Mouse (Mus musculus) C2C12 (cell line): ENCODE measurements around the gene Otop2. TPM values are rescaled to one million over a fixed set of nuclear protein-coding genes. Genes with fewer than 3 reads are reported as not detected.

ENCODE experiments used
- H3K27me3 ChIP-seq: one replicate; pipeline ENCODE4 v1.6.1; 2011; ENCODE audit not compliant: control insufficient read depth, insufficient read depth, insufficient read length
- H3K36me3 ChIP-seq: one replicate; pipeline ENCODE4 v1.6.1; 2011; ENCODE audit not compliant: control insufficient read depth, insufficient read depth
- H3K4me3 ChIP-seq: one replicate; pipeline ENCODE4 v1.5.1; 2011; ENCODE audit warnings: mild to moderate bottlenecking, control low read depth; ENCODE audit not compliant: poor library complexity, insufficient read depth, severe bottlenecking
- H3K79me2 ChIP-seq: one replicate; pipeline ENCODE4 v1.6.1; 2011; ENCODE audit not compliant: control insufficient read depth, insufficient read depth
- H3K79me3 ChIP-seq: one replicate; pipeline ENCODE4 v1.6.1; 2011; ENCODE audit warnings: low read depth, control low read depth
- H3ac ChIP-seq: one replicate; pipeline ENCODE3; 2011; ENCODE audit warnings: low read depth; ENCODE audit not compliant: control insufficient read depth, insufficient read length
- CEBPB ChIP-seq: IDR thresholded peaks from one replicate; pipeline ENCODE4 v1.6.1; 2011; ENCODE audit warnings: low read depth, mild to moderate bottlenecking, control low read depth, moderate library complexity
- CTCF ChIP-seq: IDR thresholded peaks from one replicate; pipeline ENCODE4 v1.5.1; 2011; ENCODE audit not compliant: control insufficient read depth, insufficient read depth, insufficient read length
- FOSL1 ChIP-seq: IDR thresholded peaks from one replicate; pipeline ENCODE4 v1.8.0; 2011; ENCODE audit warnings: mild to moderate bottlenecking, low read length; ENCODE audit not compliant: poor library complexity, insufficient read depth, severe bottlenecking
- MAX ChIP-seq: IDR thresholded peaks from one replicate; pipeline ENCODE4 v1.6.1; 2011; ENCODE audit warnings: mild to moderate bottlenecking, control low read depth
- MYOD1 ChIP-seq: IDR thresholded peaks from one replicate; pipeline ENCODE4 v1.6.1; 2011; ENCODE audit warnings: low read depth; ENCODE audit not compliant: control insufficient read depth, insufficient read length
- MYOG ChIP-seq: IDR thresholded peaks from one replicate; pipeline ENCODE4 v1.6.1; 2011; ENCODE audit not compliant: control insufficient read depth, insufficient read length; ENCODE audit errors: extremely low read depth
- USF1 ChIP-seq: IDR thresholded peaks from one replicate; pipeline ENCODE4 v1.6.1; 2011; ENCODE audit warnings: low read depth, mild to moderate bottlenecking, control low read depth, moderate library complexity
- polyA plus RNA-seq: library from polyadenylated mRNA; unstranded; fragments of >200 nt; fragmentation: generic; extraction: Trizol; gene quantifications from one replicate; pipeline ENCODE4 v1.2.1, GENCODE M21; 2012; ENCODE audit warnings: missing spikeins

The Otop2 gene
- polyA plus RNA-seq, 1 experiment, result not detected

GRCm38 (mm10) chr11:115297214-115297826, 9.6 kb upstream of the Otop2 start, which contains the start of gene Fads6:
Fads6 (minus strand) TSS chr11:115297663.
- no peak for TF ChIP-seq CEBPB
- no peak for TF ChIP-seq MYOG
- TF ChIP-seq FOSL1, result no peak
- TF ChIP-seq MAX, result no peak
- TF ChIP-seq CTCF, result no peak
- no peak for TF ChIP-seq USF1
- no peak for TF ChIP-seq MYOD1
- Histone ChIP-seq H3K79me2 (no peaks in the 10 kb centered on the region), H3K4me3 (no peak within 1 kb of the TSS), H3K79me3 (no peaks in the 10 kb centered on the region), H3K36me3 (no peaks in the 10 kb centered on the region), H3ac (no peak within 1 kb of the TSS), H3K27me3 (no peaks in the 10 kb centered on the region)

DNA sequence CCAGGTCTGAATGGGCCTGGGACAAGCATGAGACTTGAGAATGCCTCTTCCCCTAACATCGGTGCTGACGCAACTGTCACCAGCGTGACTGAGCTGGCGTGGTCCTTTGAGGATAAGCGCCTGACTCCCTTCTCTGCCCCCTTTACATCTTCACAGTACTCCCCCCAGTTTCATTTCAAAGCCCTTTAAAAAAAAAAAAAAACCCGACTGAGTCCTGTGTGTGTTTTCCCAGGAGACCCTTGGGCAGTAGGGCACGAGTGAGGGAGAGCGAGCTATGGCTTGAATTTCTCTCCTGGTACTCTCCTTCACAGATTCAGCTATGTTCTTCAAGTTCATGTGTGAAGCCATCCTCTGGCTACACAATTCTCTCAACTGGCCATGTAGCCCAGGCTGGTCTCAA, 8.8 kb upstream of the Otop2 start:
- Histone ChIP-seq H3K79me3 (no peaks in the 10 kb centered on the region), H3K4me3 (no peak overlapping the region), H3K79me2 (no peaks in the 10 kb centered on the region), H3K27me3 (no peaks in the 10 kb centered on the region), H3K36me3 (no peaks in the 10 kb centered on the region), H3ac (no peak overlapping the region)
- TF ChIP-seq MAX, result no peak
- no peak for TF ChIP-seq MYOD1
- no peak for TF ChIP-seq MYOG

- Histone ChIP-seq H3ac (no peak overlapping the region), H3K79me2 (no peaks in the 10 kb centered on the region), H3K79me3 (no peaks in the 10 kb centered on the region), H3K36me3 (no peaks in the 10 kb centered on the region), H3K27me3 (no peaks in the 10 kb centered on the region), H3K4me3 (no peak overlapping the region)
- TF ChIP-seq MAX, result no peak
- no peak for TF ChIP-seq MYOG
- TF ChIP-seq MYOD1, result no peak
- no peak for TF ChIP-seq USF1
- TF ChIP-seq FOSL1, result no peak
- TF ChIP-seq CEBPB, result no peak
- no peak for TF ChIP-seq CTCF
Measured at GRCm38 (mm10) chr11:115300745-115301144, 6.2 kb upstream of the Otop2 start.

DNA sequence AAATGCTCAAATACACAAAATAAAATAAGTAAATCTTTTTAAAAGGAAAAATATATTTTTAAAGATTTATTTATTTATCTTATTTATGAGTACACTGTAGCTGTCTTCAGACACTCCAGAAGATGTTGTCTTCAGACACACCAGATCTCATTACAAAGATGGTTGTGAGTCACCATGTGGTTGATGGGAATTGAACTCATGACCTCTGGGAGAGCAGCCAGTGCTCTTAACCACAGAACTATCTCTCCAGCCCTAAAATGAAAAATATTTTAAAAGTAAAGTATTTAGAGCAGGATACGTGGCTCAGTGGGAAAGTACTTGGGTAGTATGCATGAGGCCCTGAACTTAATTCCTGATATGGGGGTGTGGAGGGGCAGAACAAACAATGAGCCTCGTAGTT, 5.6 kb upstream of the Otop2 start:
- Histone ChIP-seq H3K36me3 (no peaks in the 10 kb centered on the region), H3K4me3 (no peak overlapping the region), H3K79me3 (no peaks in the 10 kb centered on the region), H3K27me3 (no peaks in the 10 kb centered on the region), H3K79me2 (no peaks in the 10 kb centered on the region), H3ac (no peak overlapping the region)
- TF ChIP-seq USF1, result peak; percentile 19
- no peak for TF ChIP-seq MYOG

DNA sequence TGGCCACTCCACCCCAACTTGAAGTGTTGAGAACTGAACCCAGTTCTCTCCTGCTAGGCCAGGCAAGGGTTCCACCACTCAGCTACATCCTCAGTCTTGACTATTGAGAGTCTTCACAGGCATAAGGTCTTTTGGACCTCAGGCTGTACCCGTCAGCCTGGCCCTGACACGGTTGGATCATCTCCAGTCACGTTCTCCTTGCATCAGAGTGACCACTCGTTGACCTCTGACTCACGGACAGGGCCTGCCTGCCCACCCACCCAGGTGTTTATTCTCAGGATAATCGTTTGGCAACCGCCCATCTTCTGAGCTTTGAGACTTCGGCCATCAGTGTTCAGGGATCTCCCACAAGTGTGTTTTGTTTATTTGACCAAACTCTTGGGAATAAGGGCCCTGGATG, 3.8 kb upstream of the Otop2 start:
- H3K79me3 ChIP-seq, result no peaks in the 10 kb centered on the region
- H3K4me3 ChIP-seq, result no peak overlapping the region
- no peak for TF ChIP-seq CEBPB
- H3K36me3 ChIP-seq, result no peaks in the 10 kb centered on the region
- no peaks in the 10 kb centered on the region for H3K27me3 ChIP-seq
- no peak overlapping the region for H3ac ChIP-seq
- no peaks in the 10 kb centered on the region for H3K79me2 ChIP-seq

GRCm38 (mm10) chr11:115308781-115309180, 1.8 kb downstream of the Otop2 start:
- Histone ChIP-seq H3ac (no peak overlapping the region), H3K27me3 (no peaks in the 10 kb centered on the region), H3K36me3 (no peaks in the 10 kb centered on the region), H3K4me3 (no peak overlapping the region), H3K79me2 (no peaks in the 10 kb centered on the region), H3K79me3 (no peaks in the 10 kb centered on the region)
- no peak for TF ChIP-seq USF1
